Mouse (Mus musculus): ENCODE measurements around the gene Paics.
"Not testable (repeated sequence)": the region's sequence is repeated elsewhere in the genome, so short reads cannot be mapped to it uniquely, and the experiment has no call there.

Gene Paics

DNA sequence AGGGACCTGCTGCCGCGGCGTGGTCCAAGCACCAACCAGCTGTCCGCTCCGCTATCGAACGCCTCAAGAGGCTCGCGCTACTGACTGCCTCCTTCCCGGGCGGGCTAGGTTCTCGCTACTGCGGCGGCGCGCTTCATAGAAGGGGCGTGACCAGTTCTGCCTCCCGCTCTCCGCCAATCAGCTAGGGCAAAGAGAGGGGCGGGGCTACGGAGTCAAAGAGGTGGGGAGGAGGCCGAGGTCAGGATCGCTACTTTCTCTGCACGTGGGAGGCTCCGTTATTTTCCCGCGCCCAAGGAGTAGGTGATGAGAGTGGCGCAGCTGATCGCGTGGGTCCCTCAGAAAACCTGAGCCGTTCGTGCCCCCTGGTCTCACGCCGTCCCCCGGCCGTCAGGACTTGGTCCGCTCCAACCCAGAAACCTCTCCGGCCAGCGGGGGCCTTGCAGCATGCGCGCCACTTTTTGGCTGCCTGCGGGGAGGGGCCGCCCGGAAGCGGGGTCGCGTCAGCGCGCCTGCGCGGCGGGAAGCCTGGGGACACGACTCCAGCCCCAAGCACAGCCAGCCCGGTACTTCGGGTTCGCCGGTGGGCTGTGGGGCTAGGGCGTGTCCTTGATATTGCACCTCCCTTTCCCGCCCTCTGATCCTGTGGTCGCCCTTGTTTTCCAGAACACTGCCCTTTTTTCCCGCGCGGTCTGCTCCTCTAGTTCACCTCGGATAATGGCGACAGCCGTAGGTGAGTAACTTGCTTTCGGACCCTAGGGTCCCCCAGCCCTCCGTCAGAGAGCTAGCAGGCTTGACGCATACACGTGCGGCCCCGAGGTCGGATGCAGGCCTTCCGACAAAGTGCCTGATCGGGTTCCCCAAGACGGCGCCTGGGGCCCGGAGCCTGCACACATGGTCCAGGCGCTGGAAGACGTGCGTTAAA lies at the start of gene Paics, which contains the start of gene Ppat:
Paics (plus strand) TSS at position 202 of the 922 bp plus-strand sequence.
Ppat (minus strand) TSS at position 473 of the 922 bp plus-strand sequence.
- peak; percentile 99 to 100 for DNase-seq

DNA sequence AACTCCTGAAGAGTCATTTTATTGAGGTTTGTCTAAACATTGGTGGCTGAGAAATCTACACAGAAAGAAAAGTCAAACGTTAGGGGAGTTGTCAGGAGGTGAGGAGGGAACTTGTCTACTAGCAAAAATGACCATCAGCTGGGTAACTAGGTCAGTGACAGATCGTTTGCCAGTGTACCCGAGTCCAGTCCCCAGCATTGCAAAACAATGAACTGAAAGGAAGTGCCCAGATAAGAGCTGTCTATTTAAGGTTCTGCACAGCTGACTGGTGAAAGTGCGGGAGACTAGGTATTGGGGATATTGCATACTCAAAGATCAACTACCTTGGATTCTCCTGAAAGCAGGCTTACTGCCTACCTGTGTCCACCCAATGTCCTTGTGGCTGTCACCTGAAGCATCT lies 49.0 kb upstream of the Paics start:
- no peak for DNase-seq

DNA sequence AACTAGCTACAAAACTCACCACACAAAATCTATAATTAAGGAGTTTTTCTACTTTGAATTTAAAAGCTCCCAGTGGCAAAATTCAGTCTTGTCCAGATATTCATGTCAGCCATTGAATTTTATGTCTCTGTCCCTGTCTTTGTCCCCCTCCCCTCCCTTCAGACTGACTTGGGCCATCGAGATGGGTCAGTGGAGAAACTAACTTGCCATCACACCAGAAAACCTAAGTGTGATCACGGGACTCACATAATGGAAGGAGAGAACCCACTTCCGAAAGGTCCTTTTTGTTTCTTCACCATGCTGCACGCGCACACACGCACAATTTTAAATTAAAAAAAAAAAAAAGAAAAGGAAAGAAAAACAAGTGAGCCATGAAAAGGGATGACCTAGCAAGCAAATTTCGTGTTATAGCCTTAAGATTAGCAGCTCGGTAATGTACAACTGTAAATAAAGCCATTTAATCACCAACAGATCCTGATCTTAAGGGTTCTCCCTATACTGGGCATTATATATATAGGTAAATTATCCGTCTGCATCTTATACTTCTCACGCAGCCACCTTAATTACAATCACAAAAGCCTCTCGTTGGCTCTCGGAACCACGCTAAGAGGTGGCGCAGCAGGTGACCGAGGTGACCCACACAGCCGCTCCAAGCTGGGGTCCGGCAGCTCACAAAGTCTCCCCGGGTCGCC lies 46.2 kb upstream of the Paics start:
- no peak for DNase-seq

DNA sequence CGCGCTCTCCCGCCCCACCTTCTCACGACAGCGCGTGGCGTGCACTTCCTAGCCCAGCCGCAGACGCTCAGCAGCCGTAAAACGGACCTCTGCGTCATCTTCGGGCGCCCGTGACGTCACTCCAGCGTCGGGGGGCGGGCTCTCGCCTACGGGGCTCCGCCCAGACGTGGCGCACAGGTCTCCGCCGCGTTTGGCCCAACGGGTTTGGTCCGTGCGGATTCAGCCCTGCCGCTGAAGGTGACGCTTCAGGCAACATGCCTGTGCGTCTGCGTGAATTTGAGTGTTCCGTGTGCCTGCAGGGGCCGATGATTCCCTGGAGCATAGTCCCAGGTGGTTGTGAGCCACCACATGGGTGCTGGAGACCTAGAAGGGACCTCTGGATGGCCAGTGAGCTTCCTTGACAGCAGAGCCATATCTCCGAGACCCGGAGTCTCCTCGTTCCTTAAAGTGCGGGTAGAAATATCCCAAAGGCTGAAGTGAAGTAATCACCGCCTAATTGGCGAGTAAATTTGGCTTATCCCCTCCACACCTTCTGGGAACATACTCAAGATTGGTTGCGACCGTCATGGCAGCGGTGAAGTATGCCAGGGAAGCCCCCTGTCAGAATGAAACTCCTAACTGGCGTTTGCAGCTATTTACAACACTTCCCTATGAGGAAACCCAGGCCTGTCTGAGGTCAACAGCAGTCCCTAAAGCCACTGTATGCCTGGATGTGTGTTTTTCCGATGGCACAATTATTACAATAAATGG lies 45.5 kb upstream of the Paics start, which contains the start of gene Aasdh:
Aasdh (minus strand) TSS at position 110 of the 750 bp plus-strand sequence.
- peak; percentile 95 to 96 for DNase-seq

DNA sequence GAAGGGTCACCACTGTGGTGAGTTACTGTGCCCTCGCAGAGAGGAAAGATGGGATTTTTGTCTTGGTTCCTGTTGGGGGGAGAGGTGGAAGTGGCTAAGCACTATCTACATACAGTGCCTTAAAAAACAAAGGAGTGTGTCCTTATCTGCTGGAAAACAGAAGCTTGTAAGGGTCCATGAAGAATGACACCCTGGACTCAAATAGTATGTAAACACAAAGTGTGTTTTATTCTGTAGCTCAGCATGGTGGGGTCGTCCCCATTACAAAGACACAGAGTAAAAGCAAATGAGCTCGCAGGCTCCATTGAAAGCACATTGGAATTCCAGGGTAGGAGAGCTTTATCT lies 45.0 kb upstream of the Paics start:
- no peak for DNase-seq

DNA sequence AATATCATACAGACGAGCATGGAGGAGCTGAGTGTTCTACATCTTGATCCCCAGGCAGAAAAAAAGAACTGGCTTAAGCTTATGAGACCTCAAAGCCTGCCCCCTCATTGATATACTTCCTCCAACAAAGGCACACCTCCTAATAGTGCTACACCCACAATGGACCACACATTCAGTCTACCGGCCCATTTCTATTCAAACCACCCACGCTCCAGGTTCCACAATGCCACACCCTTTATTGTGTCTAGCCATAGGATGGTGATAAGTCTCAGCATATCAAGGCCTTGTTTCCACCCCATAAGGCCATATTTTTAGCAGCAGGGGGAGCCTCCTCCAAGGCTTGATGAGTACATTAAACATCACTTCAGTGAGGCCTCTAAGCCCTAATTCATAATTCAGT lies 40.3 kb upstream of the Paics start:
- DNase-seq = no peak

DNA sequence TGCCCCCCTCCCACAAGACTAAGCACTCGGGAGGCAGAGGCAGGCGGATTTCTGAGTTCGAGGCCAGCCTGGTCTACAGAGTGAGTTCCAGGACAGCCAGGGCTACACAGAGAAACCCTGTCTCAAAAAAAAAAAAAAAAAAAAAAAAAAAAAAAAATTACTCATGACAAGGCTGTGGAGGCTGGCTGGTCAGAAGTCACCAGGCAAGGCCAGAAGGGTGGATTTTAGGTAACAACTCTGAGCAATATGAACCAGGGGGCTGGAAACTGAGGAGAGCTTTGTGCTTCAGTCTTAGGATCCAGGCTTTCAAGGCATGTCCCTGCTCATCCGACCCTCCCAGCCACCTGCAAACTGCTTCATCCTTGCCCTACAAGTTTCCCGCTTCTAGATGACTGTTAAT lies 38.6 kb upstream of the Paics start:
- not testable (repeated sequence) for DNase-seq

DNA sequence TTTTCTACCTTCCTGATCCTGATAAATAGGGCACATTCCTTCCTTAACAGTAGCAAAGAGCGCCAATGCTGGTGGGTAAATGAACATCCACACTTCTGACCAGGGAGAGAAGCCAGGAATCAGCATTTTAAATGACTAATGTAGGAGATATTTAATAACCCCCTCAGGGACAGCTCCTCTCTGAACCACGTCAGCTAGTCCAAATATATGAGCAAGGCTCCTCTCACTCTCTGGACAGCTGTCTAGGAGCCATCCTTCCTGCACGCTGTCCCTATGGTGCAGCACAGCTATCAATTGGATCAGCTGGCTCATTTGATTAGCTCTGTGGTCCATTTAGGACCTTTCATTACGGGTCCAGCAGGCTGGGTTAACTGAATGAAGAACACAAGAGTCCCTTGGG lies 28.3 kb upstream of the Paics start:
- no peak for DNase-seq

DNA sequence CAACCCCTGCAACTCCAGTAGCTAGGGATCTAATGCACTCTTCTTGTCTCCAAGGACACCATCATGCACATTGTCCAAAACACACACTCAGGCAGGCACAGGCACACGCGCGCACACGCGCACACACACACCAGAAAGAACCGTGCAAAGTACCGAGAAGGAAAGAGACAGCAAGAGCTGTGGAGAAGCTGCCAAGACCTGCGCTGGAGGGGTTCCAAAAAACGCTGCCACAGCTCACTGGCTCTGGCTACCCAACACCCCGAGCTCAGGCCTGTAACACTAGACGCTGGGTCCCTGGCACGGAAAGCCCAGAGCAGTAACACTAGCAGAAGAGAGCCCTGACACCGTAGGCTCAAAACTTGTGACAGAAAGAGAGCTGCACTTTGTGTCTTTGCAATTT lies 27.7 kb upstream of the Paics start:
- DNase-seq = peak; percentile 94 to 95

DNA sequence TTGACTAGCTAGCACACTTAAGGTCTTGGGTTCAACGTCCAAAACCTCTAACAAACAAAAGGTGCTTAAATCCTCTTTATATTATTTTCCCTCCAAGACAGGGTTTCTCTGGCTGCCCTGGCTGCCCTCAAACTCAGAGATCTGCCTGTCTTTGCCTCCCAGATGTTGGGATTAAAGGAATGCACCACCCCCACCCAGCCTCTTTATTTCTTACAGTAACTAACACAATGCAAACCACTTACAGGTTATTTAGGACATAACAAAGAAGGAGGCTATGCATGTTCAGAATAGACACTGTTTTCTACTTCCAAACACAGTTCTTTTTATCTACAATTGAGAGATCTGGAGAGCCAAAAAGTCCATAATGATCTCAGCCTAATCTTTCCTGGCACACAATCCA lies 26.8 kb upstream of the Paics start:
- no peak for DNase-seq

DNA sequence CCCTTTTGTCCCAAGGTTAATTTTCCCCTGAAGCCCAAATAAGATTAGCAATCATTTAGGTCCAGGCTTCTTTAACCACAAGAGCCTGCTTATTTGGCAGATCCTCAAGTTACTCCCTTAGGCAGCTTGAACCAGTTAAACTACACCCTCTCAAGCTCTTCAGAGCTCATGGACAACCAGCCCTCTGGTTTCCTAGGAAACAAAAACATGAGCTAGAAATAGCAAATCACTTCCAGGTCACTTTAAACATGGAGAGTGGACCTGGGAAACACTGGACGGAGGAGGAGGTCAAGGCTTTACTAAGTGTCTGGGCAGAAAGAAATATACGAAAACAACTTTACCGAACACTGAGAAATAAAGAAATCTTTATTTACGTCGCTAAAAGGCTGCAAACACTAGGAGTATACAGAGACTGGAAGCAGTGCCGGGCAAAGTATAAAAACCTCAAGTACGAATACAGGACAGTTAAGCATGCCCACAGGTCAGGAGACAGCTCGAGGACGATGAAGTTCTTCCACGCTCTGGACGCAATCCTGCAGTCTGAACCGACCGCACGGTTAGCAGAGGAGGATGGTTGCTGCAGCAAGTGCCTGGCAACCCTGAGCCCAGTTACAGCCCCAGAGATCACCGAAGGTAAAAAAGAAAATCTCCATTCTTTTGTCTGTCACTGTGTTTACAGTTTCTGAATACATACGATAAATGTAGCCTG lies 22.8 kb upstream of the Paics start:
- DNase-seq = peak; percentile 40 to 58

DNA sequence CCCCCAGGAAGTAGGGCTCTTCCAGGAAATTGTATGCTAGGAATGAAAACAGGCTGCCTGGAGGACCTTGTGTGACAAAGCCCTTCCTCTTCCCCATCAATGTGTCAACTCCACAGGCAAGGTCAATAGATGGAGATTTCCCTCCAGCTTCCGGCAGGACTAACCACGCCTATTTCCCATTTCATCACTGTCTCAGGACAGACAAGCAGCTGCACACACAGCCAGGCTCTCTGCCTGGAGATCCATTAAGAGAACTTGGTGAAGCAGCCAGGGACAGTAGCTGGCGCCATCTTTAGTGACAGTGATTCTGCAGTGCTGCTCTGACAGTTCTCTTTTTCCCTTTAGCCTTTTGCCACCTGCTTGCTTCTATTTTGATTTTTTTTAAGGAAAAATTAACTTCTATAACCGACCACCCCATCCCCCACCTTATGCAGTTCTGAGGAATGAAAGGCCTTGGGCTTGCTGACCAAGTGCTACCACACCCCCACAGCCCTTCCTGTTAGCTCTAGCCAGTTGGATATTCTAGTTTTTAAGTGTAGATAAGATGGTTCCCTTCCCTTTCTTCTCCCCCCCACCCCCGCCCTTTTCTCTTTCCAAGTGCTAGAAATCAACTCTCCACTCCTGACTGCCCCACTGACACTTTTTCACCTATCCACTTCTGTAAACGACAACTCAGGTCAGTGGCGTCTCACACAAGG lies 21.8 kb upstream of the Paics start:
- peak; percentile 35 to 70 for DNase-seq

DNA sequence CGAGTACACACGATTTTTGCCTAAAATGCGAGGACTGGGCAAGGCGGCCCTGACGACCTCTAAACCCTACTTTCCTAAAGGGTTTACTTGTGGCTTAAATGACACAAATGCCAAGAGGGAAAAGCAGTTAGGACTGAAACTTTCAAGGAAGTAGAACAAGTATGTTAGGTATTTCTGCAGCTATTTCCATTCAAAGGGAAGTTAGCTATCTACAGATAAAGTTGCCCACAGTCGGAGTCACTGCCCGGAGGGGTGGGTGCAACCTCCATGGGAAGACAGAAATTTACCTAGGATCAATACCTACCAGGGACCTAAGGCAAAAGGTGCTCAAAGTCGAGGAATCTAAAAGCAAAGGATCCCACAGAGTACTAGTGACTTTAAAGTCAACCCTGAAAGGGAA lies 11.4 kb upstream of the Paics start:
- DNase-seq = no peak

DNA sequence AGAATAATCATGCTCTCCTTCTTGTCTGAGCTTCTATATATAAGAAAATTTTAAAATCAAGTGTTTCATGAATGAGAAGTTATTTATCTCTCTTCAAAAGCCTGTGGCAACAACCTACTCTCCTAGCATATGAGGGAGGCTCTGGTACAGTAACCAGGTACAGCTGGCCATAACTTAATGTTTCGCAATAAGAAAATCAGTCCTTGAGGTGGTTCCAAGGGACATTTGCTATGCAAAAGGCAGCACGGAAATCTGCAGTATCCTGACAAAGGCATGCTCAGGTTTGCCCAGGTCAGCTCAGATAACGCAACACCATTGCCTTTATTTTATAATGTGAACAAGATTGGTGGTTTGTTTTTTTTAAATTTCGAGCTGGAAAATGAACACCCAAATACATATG lies 9.1 kb upstream of the Paics start:
- no peak for DNase-seq

DNA sequence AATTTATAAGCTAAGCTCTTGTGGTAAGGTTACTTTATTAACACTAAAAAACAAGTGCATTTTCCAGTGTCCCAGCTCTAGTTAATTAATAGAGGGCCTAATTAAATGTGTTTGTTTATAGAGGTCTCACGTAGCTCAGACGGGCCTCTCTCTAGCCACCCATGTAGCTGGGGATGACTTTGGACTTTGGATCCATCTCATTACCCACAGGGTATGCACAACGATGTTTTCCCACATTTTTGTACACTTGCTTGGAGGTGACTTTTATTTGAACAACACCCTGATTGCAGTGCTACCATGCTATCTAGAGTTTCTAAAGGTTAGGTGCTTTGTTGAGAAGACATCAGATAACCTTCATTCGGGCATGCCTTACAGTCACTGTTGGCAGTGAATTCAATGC lies 8.6 kb upstream of the Paics start:
- peak; percentile 48 to 64 for DNase-seq

DNA sequence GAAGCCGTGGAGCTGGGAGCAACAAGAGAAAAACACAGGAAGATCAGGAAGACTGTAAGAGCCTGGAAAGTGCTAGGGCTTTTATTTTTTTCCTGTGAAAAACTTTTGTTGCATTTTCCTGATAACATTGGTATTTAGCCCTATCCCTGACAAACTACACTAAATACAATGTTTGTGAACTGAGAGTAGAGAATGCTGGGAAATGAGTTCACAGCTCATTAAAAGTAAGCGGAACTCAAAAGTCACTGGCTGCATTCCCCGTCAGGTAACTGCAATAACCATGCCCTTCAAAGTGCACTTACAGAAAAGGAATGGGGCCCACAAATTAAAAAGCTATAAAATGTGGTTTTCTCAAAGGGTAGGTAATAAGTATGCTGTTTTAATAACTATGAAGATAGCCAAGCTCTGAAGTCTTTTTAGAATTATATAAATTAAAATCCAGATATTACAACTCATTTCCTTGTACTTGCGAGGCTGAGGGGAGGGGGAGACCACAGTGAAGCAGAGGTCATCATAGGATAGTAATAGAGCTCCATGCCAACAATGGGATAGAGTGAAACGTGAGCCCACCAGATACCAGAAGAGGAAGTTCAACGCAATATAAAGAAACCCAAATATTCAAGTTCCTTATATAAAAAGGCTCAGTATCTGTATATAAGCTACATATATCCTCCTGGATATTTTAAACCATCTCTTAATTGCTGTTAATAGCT lies 6.0 kb upstream of the Paics start:
- DNase-seq = no peak

DNA sequence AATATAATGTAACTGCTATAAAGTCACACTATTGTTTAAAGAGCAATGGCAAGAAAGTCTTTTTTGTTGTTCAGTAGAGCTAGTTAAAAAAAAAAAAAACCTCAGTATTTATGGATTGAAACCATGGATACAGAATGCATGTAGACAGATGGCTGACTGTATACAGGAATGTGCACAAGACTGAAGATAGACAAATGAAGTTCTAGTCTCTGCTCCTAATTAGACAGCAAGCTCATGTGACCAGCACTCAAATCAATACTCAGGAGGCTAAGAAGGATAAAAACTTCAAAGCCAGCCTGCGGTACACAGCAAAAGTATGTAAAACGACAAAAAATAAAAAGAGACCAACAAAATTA lies 5.5 kb upstream of the Paics start:
- DNase-seq = no peak

DNA sequence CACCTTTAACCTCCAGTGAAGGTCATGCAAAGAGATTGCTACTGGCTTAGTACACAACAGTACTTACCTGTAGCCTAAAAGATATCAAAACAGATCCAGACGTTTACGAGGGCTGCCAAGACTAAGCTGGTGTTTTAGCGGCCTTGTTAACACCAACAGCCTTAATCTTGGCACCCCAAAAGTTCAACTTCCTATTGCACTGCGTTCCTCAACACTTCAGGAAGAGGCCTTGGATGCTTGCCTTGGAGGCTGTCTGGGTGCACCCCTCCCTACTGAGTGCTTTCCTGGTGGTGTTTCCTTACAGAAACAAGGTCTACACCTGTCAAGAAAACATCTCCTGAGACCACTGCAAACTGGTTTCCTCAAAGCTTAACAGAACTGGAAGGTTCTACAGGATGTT lies 4.0 kb upstream of the Paics start:
- DNase-seq = no peak

DNA sequence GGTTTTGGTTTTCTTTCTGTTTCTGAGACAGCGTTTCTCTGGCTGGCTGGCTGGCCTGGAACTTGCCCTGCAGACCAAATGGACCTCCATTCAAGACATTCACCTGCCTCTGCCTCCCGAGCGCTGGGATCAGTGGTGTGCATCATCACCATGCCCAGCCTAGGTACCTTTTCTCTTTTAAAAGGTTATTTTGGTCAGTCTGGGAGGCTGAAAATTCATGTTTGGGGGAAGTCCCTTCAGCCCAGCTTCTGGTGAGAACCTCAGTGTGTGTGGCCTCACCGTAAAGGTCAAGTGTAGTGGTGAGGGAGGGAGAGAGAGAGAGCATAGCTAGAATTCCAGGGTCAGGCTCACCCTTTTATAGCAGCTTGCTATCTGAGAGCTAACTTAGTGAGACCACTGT lies 3.3 kb upstream of the Paics start:
- DNase-seq = no peak

DNA sequence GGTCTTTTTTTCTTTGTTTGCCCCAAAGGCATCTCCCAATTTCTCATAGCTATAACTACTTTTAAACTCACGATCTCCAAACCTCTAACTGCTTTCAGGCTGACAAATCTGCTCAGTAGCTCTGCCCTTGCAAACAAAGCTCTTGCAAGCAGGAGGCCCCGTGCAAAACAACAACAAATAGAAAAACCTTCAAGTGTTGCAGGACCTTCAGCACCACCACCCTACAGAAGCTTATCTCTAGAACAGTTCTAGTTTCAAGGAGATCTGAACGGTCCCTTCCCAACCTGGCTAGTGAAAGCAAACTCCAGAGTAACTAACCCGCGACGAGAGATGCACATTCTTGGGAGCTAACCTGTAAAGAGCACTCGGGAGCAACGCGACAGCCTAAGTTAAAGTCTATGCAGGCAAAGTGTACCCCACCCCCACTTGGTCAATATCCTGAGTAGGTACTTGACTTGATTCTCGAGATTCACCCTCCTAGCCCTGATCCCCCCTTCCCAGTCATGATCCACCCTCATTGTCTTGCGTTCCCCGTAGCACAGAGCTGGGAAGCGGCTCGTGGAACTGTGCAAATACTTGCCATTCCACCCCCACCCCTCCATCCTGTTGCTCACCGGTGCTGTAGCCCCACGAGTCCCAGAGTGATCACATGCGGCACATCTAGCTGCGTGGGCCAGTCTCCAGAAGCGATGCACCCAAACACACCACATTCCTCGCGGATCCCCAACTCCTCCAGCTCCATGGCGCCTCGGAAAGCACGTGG lies 583 bp upstream of the Paics start:
- peak in 1 of 2 experiments; percentile 37 for DNase-seq

All from kidney, postnatal 25 days (tissue).